Mouse (Mus musculus): ENCODE measurements around the gene Spata2. TPM values are rescaled to one million over a fixed set of nuclear protein-coding genes. Genes with fewer than 3 reads are reported as not detected.

The Spata2 gene
- total and polyA plus RNA-seq, 3 experiments, result 15.4 to 15.6 (median 15.5) TPM

DNA sequence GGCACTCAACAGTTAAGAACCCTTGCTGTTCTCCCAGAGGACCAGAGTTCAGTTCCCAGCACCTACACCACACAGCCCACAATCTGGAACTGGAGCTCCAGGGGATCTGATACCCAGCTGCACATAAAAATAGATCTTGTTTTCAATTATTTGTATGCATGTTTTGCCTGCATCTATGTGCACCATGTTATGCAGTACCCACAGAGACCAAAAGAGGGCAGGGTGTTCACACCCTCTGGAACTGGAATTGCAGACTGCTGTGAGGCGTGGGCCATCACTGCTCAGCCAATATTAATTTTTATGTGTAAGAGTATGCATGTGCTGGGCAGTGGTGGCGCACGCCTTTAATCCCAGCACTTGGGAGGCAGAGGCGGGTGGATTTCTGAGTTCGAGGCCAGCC lies 4.6 kb upstream of the Spata2 start:
- Histone ChIP-seq H3K9ac (ENCODE audit: low read depth, low read length) (no peak overlapping the region), H3K27ac (no peak overlapping the region), H3K36me3 (ENCODE audit: control insufficient read depth, insufficient read depth, low read length) (no peaks in the 10 kb centered on the region), H3K27me3 (ENCODE audit: control insufficient read depth, insufficient read depth, low read length) (no peaks in the 10 kb centered on the region), H3K4me1 (ENCODE audit: control insufficient read depth, insufficient read depth, low read length) (0 out of 2 replicates have a peak, but pooled peaks cover 1% of the 10 kb centered on the region), H3K4me3 (no peak overlapping the region), H3K79me2 (replicated peaks; ENCODE audit: control insufficient read depth, insufficient read depth, low read length) (no peaks in the 10 kb centered on the region)
- DNase-seq, result no peak
- intact Hi-C loops (cut with DNase I), result no loop called here
- WGBS, result 71% methylated on average over 5 of the region's 5 CpGs
- peak; percentile 79 for TF ChIP-seq CTCF (IDR thresholded peaks at IDR 0.05)
- TF ChIP-seq POLR2A (IDR thresholded peaks at IDR 0.05; ENCODE audit: insufficient read depth, low read depth, low read length), result no peak

DNA sequence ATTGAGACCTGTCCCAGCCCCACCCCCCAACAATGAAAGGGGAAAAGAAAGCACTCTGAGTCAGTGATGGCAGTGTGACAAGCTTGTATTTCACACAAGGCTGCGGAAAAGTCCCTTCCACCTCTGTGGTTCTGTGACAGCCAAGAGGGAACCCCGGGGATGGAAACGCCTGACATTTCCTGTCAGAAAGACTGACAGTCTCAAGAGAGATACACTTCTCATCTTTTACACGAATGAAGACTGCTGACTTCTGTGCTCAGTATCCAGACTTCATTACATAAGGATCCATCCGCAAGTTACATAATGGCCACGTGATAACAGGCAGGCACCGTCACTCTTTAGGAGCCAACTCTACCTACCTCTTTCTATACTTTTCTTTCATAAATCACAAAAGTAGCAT lies 3.8 kb upstream of the Spata2 start:
- 55% methylated on average over 7 of the region's 7 CpGs for WGBS
- Histone ChIP-seq H3K4me3 (no peak overlapping the region), H3K79me2 (replicated peaks; ENCODE audit: control insufficient read depth, insufficient read depth, low read length) (no peaks in the 10 kb centered on the region), H3K36me3 (ENCODE audit: control insufficient read depth, insufficient read depth, low read length) (no peaks in the 10 kb centered on the region), H3K4me1 (ENCODE audit: control insufficient read depth, insufficient read depth, low read length) (peaks cover 3% of the 10 kb centered on the region), H3K27ac (no peak overlapping the region), H3K9ac (ENCODE audit: low read depth, low read length) (no peak overlapping the region), H3K27me3 (ENCODE audit: control insufficient read depth, insufficient read depth, low read length) (no peaks in the 10 kb centered on the region)
- DNase-seq, result no peak
- intact Hi-C loops (cut with DNase I), result no loop called here
- no peak for TF ChIP-seq EP300 (IDR thresholded peaks at IDR 0.05; ENCODE audit: insufficient read depth, low read depth, low read length)
- no peak for TF ChIP-seq POLR2A (IDR thresholded peaks at IDR 0.05; ENCODE audit: insufficient read depth, low read depth, low read length)
- TF ChIP-seq CTCF (IDR thresholded peaks at IDR 0.05), result no peak

DNA sequence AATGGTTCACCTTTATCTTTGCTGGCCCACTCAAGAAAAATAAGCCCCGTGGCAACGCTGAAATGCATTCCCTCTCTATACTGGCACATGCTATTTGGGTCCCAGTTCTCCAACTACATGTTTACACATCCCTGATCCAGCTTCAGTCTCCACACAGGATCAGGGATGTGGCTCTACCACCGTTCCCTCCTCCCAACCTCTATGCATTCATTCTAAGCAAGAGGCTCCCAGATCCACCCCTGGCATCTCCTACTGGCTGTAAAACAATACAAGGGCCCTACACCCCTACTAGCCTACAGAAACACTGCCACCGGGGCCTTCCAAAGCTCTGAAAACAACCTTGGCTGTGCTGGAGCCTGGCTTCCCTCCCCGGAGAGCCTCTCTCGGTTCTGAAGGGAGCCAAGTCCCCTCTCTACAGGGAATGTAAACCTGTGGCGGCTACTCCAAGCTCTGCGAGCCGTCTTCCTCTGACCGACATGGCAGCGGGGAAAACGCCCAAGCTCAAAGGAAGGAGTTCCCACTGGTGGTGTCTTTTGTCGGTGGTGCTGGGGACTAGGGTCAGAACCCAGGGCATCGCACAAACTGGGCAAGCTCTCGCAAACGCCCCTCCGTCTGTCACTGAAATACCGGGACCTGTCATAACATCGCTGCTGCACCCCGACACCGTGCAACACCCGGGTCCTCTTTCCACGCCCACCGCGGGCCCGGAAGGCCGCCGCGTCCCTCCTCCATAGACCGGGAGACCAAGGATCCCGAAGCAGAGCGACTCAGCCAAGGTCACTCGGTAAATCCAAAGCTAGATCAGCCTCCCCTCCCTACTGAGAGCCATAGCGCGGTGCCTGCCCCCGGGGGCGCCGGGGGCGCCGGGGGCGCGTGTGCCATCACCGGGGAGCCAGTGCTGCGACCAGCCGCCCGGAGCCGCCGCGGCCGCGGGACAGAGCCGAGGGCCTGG lies 654 bp downstream of the Spata2 start, which contains the start of gene Rnf114:
Rnf114 (plus strand) TSS at position 889 of the 952 bp plus-strand sequence.
- intact Hi-C loops (cut with DNase I), result no loop called here
- Histone ChIP-seq H3K36me3 (ENCODE audit: control insufficient read depth, insufficient read depth, low read length) (no peaks in the 10 kb centered on the region), H3K27ac (peak within 1 kb of the TSS; percentile 97), H3K4me1 (ENCODE audit: control insufficient read depth, insufficient read depth, low read length) (peaks cover 7% of the 10 kb centered on the region), H3K27me3 (ENCODE audit: control insufficient read depth, insufficient read depth, low read length) (no peaks in the 10 kb centered on the region), H3K4me3 (peak within 1 kb of the TSS; percentile 95), H3K79me2 (replicated peaks; ENCODE audit: control insufficient read depth, insufficient read depth, low read length) (peaks cover 7% of the 10 kb centered on the region), H3K9ac (ENCODE audit: low read depth, low read length) (peak within 1 kb of the TSS; percentile 70)
- no peak for DNase-seq
- WGBS, result under 1% methylated on average over 49 of the region's 52 CpGs
- no peak for TF ChIP-seq CTCF (IDR thresholded peaks at IDR 0.05)
- TF ChIP-seq POLR2A (IDR thresholded peaks at IDR 0.05; ENCODE audit: insufficient read depth, low read depth, low read length), result no peak
- no peak for TF ChIP-seq EP300 (IDR thresholded peaks at IDR 0.05; ENCODE audit: insufficient read depth, low read depth, low read length)

DNA sequence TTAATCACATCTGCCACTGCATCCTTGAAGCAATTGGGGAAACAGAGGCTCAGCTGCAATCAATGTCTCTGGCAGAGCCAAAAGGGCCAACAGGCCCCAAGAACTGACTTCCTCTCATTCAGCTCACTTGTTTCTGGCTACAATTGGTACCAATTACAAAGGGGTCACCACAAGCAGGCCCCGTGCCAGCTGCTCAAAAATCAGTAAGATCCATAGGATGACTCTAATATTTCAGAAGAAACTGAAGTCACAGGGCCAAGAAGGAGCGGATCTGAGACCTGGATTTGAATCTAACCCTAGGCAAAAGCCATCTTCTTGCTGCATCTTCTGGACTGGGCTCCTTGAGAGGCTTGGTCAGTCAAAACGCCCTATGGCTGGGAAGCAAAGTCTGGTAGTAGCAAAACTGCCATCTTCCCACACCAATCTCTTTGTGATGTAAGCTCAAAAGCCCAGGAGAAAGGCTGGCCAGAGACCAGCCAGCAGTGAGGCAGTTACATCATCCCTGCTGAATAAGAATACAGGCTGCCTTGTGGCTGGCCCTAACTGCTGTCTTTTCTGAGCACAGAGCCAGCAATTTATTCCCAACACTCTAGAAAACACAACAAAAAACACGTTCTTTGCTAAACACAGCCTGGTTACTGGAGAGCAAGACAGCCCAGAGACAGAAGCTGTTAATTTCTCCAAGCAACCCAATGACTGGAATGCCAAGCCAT lies 1.7 kb downstream of the Spata2 start:
- intact Hi-C loops (cut with DNase I), result no loop called here
- 60% methylated on average over 4 of the region's 4 CpGs for WGBS
- Histone ChIP-seq H3K27me3 (ENCODE audit: control insufficient read depth, insufficient read depth, low read length) (no peaks in the 10 kb centered on the region), H3K4me3 (peak overlapping the region; percentile 95; the same call in 1 of the 2 replicates), H3K36me3 (ENCODE audit: control insufficient read depth, insufficient read depth, low read length) (no peaks in the 10 kb centered on the region), H3K9ac (ENCODE audit: low read depth, low read length) (no peak overlapping the region), H3K79me2 (replicated peaks; ENCODE audit: control insufficient read depth, insufficient read depth, low read length) (peaks cover 7% of the 10 kb centered on the region), H3K27ac (no peak overlapping the region), H3K4me1 (ENCODE audit: control insufficient read depth, insufficient read depth, low read length) (peaks cover 11% of the 10 kb centered on the region)
- no peak for DNase-seq
- TF ChIP-seq CTCF (IDR thresholded peaks at IDR 0.05), result no peak
- TF ChIP-seq POLR2A (IDR thresholded peaks at IDR 0.05; ENCODE audit: insufficient read depth, low read depth, low read length), result no peak
- TF ChIP-seq EP300 (IDR thresholded peaks at IDR 0.05; ENCODE audit: insufficient read depth, low read depth, low read length), result no peak

DNA sequence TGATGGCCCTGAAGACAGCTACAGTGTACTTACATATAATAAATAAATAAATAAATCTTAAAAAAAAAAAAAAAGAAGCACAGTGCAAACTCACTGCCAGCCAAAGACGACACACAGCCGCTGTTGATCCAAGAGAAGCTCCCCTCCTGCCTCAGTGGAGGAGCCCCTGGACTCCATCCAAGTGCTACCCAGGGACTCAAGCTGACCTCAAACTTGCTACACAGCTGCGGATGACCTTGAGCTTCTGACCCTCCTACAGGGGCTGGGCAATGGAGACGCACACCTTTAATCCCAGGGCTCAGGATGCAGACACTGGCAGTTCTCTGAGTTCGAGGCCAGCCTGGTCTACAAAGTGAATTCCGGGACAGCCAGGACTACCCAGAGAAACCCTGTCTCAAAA lies 4.7 kb downstream of the Spata2 start:
- no peak overlapping the region for H3K9ac ChIP-seq (ENCODE audit: low read depth, low read length)
- H3K27ac ChIP-seq, result no peak overlapping the region
- intact Hi-C loops (cut with DNase I), result no loop called here
- H3K36me3 ChIP-seq (ENCODE audit: control insufficient read depth, insufficient read depth, low read length), result no peaks in the 10 kb centered on the region
- no peak for DNase-seq
- no peak overlapping the region for H3K4me3 ChIP-seq
- TF ChIP-seq POLR2A (IDR thresholded peaks at IDR 0.05; ENCODE audit: insufficient read depth, low read depth, low read length) (no peak), CTCF (IDR thresholded peaks at IDR 0.05) (no peak), EP300 (IDR thresholded peaks at IDR 0.05; ENCODE audit: insufficient read depth, low read depth, low read length) (no peak)
- peaks cover 18% of the 10 kb centered on the region for H3K4me1 ChIP-seq (ENCODE audit: control insufficient read depth, insufficient read depth, low read length)
- H3K27me3 ChIP-seq (ENCODE audit: control insufficient read depth, insufficient read depth, low read length), result no peaks in the 10 kb centered on the region
- peaks cover 8% of the 10 kb centered on the region for H3K79me2 ChIP-seq (replicated peaks; ENCODE audit: control insufficient read depth, insufficient read depth, low read length)
- WGBS, result 77% methylated on average over 6 of the region's 6 CpGs
